Mouse (Mus musculus): ENCODE measurements at regions not wholly inside any gene's neighbourhood (a gene's known extent, or its start where the extent isn't known, plus 50 kb on each side); places are given as distances from the start of the nearest gene placed in this dataset.

GRCm38 (mm10) chr3:151307975-151308374 lies 129.7 kb upstream of the Adgrl4 start:
- TF ChIP-seq POLR2A (IDR thresholded peaks at IDR 0.05; ENCODE audit: insufficient read depth, low read depth, low read length) (no peak), EP300 (IDR thresholded peaks at IDR 0.05; ENCODE audit: insufficient read depth, low read depth, low read length) (no peak), CTCF (IDR thresholded peaks at IDR 0.05) (no peak)

Measured in heart, adult 2 months (tissue).